Comparison of ENCODE assay signal across 12 mouse cellular contexts in the genomic region with DNA sequence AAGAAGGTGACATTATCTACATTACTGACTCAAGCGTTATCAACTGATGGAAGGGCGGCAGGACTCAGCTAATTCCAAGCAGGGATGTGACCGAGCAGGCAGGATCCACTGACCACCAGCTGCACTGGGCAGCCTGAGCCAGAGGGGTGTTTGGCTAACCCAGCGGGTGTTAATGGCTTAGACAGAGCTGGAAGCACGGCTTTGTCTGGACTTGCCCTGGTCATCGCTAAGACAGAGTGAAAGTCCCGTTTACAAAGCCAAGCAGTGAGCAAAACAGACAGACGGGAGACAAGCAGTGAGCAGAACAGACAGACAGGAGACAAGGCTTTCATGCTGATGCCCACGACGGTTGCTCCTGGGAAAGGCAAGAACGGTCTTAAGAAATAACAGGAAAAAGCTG. TPM values are rescaled to one million over a fixed set of nuclear protein-coding genes. Genes with fewer than 3 reads are reported as not detected.
A peak's percentile ranks its signal among the peaks of the same experiment; 100 is the strongest.
DNase-seq lines count a peak whose midpoint lies in the region; ATAC-seq and TF ChIP-seq lines count a peak whose summit lies in the region.
"Had no signal": no experiment of that assay in that cellular context is flagged by ENCODE, and none has a peak within 500 bp of the region (broad histone marks: within the 10 kb centered on the region; RNA-seq: fewer than 3 reads in every experiment).

No protein-coding gene starts in this region.

- H3K27ac ChIP-seq in heart, embryonic 15.5 days: no peak overlapping the region
- no peak overlapping the region for H3K27ac ChIP-seq in hindbrain, embryonic 11.5 days (ENCODE audit: low read depth, low read length)
- H3K27ac ChIP-seq in neural tube, embryonic 11.5 days (ENCODE audit: low read depth, low read length): no peak overlapping the region
- H3K27ac ChIP-seq: heart, adult 2 months; liver, embryonic 13.5 days had no signal

- no peak for DNase-seq in heart, adult 18-20 months
- DNase-seq in brain, embryonic 14.5 days (ENCODE audit: low read depth): peak; percentile 34
- DNase-seq in hindbrain, embryonic 11.5 days (ENCODE audit: low spot score): peak; percentile 44
- DNase-seq in neural tube, embryonic 11.5 days (ENCODE audit: low spot score): no peak
- DNase-seq in layer of hippocampus, adult 9-11 months: no peak
- DNase-seq: adrenal gland, adult 8-10 months; cerebellum, adult 2 months; heart, adult 2 months; kidney, postnatal 36 days; liver, embryonic 13.5 days had no signal

- H3K4me3 ChIP-seq in heart, embryonic 15.5 days: no peak overlapping the region
- H3K4me3 ChIP-seq in hindbrain, embryonic 11.5 days (ENCODE audit: low read depth, low read length): no peak overlapping the region
- no peak overlapping the region for H3K4me3 ChIP-seq in neural tube, embryonic 11.5 days (ENCODE audit: low read depth, low read length)
- H3K4me3 ChIP-seq: heart, adult 2 months; liver, embryonic 13.5 days had no signal

- no peak for ATAC-seq in heart, embryonic 15.5 days (replicated peaks; ENCODE audit: insufficient number of reproducible peaks, insufficient read depth, low FRiP score, low read depth)
- no peak for ATAC-seq in hindbrain, embryonic 11.5 days (ENCODE audit: low FRiP score)
- no peak for ATAC-seq in neural tube, embryonic 11.5 days (ENCODE audit: insufficient read depth, low FRiP score, low TSS enrichment)
- ATAC-seq in CD4-positive, CD25-positive, alpha-beta regulatory T cell, adult 4 months: no peak

- WGBS in heart, embryonic 15.5 days: 14% methylated on average over 11 of the region's 11 CpGs
- WGBS in hindbrain, embryonic 11.5 days: 4% methylated on average over 11 of the region's 11 CpGs
- 7% methylated on average over 11 of the region's 11 CpGs for WGBS in neural tube, embryonic 11.5 days

- H3K9me3 ChIP-seq in heart, embryonic 15.5 days (replicated peaks): no peaks in the 10 kb centered on the region
- no peaks in the 10 kb centered on the region for H3K9me3 ChIP-seq in hindbrain, embryonic 11.5 days (ENCODE audit: control insufficient read depth, low read length)
- H3K9me3 ChIP-seq in neural tube, embryonic 11.5 days (ENCODE audit: control insufficient read depth, low read length): no peaks in the 10 kb centered on the region
- H3K9me3 ChIP-seq: liver, embryonic 13.5 days had no signal

- peaks cover 3% of the 10 kb centered on the region; the same call in 1 of the 2 replicates for H3K27me3 ChIP-seq in heart, embryonic 15.5 days
- peaks cover 3% of the 10 kb centered on the region; the same call in 1 of the 2 replicates for H3K27me3 ChIP-seq in hindbrain, embryonic 11.5 days (ENCODE audit: control insufficient read depth, insufficient read depth, low read length)
- H3K27me3 ChIP-seq in neural tube, embryonic 11.5 days (ENCODE audit: control insufficient read depth, insufficient read depth, low read length): no peaks in the 10 kb centered on the region

- no peak for TF ChIP-seq CTCF in brain, embryonic 14.5 days (IDR thresholded peaks at IDR 0.05; ENCODE audit: borderline replicate concordance, extremely low read depth, insufficient read depth, insufficient read length)

- peaks cover 7% of the 10 kb centered on the region; the same call in 1 of the 2 replicates for H3K4me1 ChIP-seq in heart, embryonic 15.5 days (replicated peaks)
- H3K4me1 ChIP-seq in hindbrain, embryonic 11.5 days (replicated peaks; ENCODE audit: control insufficient read depth, insufficient read depth, low read length): no peaks in the 10 kb centered on the region
- H3K4me1 ChIP-seq in neural tube, embryonic 11.5 days (ENCODE audit: control insufficient read depth, insufficient read depth, low read length): no peaks in the 10 kb centered on the region
- H3K4me1 ChIP-seq: liver, embryonic 13.5 days had no signal

- no peak for TF ChIP-seq POLR2A in brain, embryonic 14.5 days (IDR thresholded peaks at IDR 0.05; ENCODE audit: borderline replicate concordance, extremely low read depth, insufficient read depth, insufficient read length, poor library complexity, severe bottlenecking)

- no peaks in the 10 kb centered on the region for H3K36me3 ChIP-seq in heart, embryonic 15.5 days
- H3K36me3 ChIP-seq in hindbrain, embryonic 11.5 days (ENCODE audit: control insufficient read depth, insufficient read depth, low read length): no peaks in the 10 kb centered on the region
- no peaks in the 10 kb centered on the region for H3K36me3 ChIP-seq in neural tube, embryonic 11.5 days (ENCODE audit: control insufficient read depth, insufficient read depth, low read length)
- H3K36me3 ChIP-seq: liver, embryonic 13.5 days had no signal

- H3K4me2 ChIP-seq in heart, embryonic 15.5 days: peak overlapping the region; percentile 8; the same call in 1 of the 2 replicates
- no peak overlapping the region for H3K4me2 ChIP-seq in hindbrain, embryonic 11.5 days (replicated peaks; ENCODE audit: low read depth, low read length)
- H3K4me2 ChIP-seq in neural tube, embryonic 11.5 days (ENCODE audit: low read depth): no peak overlapping the region
- H3K4me2 ChIP-seq: liver, embryonic 13.5 days had no signal

- H3K9ac ChIP-seq in heart, embryonic 15.5 days: no peak overlapping the region
- no peak overlapping the region for H3K9ac ChIP-seq in hindbrain, embryonic 11.5 days (ENCODE audit: low read depth, low read length)
- H3K9ac ChIP-seq in neural tube, embryonic 11.5 days (ENCODE audit: low read length): peak overlapping the region; percentile 44
- H3K9ac ChIP-seq: liver, embryonic 13.5 days had no signal

RNA-seq across cellular contexts. Expression of a gene that starts 4.2 kb away (rescaled TPM):
- not detected in 2 replicates for polyA plus RNA-seq in heart, embryonic 15.5 days (2015; fragmentation: Nextera tagmentation; extraction: Ambion mirVana)
- total RNA-seq in heart, adult 18-20 months (2021): not detected
- polyA plus RNA-seq in brain, embryonic 14.5 days (2012; rRNA removed): 61.0 and 82.4 TPM in 2 replicates
- polyA plus RNA-seq in hindbrain, embryonic 11.5 days (2014; fragmentation: Nextera tagmentation; extraction: Ambion mirVana): 13.8 and 16.6 TPM in 2 replicates
- polyA plus RNA-seq in neural tube, embryonic 11.5 days (2014; fragmentation: Nextera tagmentation; extraction: Ambion mirVana): 5.8 and 7.1 TPM in 2 replicates
- polyA plus RNA-seq in CD4-positive, CD25-positive, alpha-beta regulatory T cell, adult 4 months (2017; shearing (Covaris generic)): not detected
- total RNA-seq: adrenal gland, adult 8-10 months; heart, adult 2 months had no signal
- polyA plus RNA-seq: liver, embryonic 13.5 days had no signal

Comparison
In these comparisons a context has a peak if more than half of its experiments do, and no peak if none do; other contexts are left out.
1. DNase-seq: peak in brain, embryonic 14.5 days (single experiment) and hindbrain, embryonic 11.5 days (single experiment); none in heart, adult 18-20 months (0 of 2), neural tube, embryonic 11.5 days (single experiment) and layer of hippocampus, adult 9-11 months (single experiment).